Mouse (Mus musculus): Measurements from ENCODE around the gene Fgfr2. TPM values are rescaled to one million over a fixed set of nuclear protein-coding genes. Genes with fewer than 3 reads are reported as not detected.

Gene Fgfr2
- polyA plus RNA-seq, 1 experiment from 2014 or later = 121 TPM

DNA sequence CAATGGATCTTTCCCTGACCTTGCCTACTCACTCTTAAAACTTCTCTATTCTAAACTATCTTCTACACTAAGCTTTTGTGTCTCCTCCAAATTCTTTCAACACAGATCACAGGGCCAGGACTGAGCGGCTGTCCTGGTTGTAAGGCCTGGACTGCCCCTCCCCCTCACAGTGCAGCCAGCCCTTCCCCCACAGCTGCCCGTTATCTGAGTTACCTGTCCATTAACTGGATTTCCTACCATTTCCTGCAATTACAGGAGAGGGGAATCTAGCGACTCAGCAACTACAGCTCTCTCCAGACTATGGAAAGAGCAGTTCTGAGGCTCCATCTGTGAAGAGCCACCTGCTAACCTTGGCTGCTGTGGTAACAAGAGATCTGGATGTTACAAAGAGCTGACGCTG is 567.2 kb downstream of the Fgfr2 start:
- no peak overlapping the region for H3K9ac ChIP-seq
- H3K4me1 ChIP-seq = no peaks in the 10 kb centered on the region
- no peak overlapping the region for H3K27ac ChIP-seq
- no peak for ATAC-seq (ENCODE audit: insufficient number of reproducible peaks, insufficient read depth, low FRiP score, low TSS enrichment)
- 34% methylated on average over 4 of the region's 4 CpGs for WGBS
- H3K4me3 ChIP-seq = no peak overlapping the region
- H3K36me3 ChIP-seq = peaks cover 23% of the 10 kb centered on the region
- no peaks in the 10 kb centered on the region for H3K27me3 ChIP-seq
- no peak overlapping the region for H3K4me2 ChIP-seq (replicated peaks)
- no peaks in the 10 kb centered on the region for H3K9me3 ChIP-seq

DNA sequence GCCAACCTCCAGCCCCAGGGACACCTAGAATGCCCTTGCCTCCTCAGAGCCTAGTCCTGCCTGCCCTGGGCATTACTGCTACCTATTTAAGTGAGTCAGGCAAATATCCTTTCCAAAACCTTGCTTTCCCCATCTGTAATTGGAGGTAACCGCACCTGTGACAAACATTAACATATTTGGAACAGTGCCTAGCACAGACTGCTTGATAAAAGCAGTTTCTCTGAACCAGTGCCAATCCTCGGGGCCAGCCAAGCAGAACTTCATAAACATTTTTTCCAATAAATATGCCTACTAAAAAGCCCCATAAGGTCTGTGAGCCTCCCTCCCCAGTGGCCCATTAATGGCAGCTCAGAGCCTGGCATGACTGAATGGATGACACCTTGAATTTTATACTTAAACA is 569.1 kb downstream of the Fgfr2 start:
- 77% methylated on average over 2 of the region's 2 CpGs for WGBS
- Histone ChIP-seq H3K4me2 (replicated peaks) (no peak overlapping the region), H3K9ac (no peak overlapping the region), H3K27me3 (0 out of 2 replicates have a peak, but pooled peaks cover 4% of the 10 kb centered on the region), H3K36me3 (peaks cover 11% of the 10 kb centered on the region), H3K9me3 (no peaks in the 10 kb centered on the region), H3K27ac (no peak overlapping the region), H3K4me3 (no peak overlapping the region), H3K4me1 (no peaks in the 10 kb centered on the region)
- no peak for ATAC-seq (ENCODE audit: insufficient number of reproducible peaks, insufficient read depth, low FRiP score, low TSS enrichment)

DNA sequence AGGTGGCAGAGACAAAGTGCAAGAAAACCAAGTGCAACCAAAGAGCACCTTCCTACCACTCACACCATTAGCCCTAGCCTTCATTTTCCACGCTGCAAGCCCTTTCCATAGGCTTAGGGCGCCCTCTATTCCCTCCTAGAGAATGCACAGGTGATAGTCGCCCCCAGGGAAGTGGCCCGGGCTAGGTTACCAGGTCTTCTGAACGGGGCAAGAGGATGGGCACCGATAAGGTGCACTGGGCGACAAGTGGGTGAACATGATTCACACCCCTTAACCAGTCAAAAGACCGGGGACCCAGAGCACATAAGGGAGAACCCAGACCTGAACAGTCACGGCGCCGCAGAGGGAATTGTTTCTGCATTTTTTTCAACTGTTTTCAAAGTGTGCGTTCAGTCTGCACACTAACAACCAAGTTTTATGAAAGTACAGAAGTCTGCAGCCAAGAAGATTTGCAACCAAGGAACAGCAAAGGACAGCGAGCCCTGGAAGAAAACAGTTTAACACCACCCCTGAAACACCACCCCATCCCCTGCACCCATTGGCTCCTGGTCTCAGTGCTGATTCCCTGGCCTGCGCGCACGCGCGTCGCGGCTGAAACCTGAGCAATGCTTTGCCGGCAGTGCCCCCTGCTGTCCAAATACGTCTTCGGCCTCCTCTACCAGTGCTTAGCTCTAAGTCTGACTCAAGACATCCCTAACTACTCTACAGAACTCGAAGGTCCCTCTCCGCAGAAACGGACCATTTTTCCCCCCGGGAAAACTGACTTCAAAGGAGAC is 571.6 kb downstream of the Fgfr2 start:
- Histone ChIP-seq H3K27me3 (peaks cover 8% of the 10 kb centered on the region; the same call in 1 of the 2 replicates), H3K9me3 (no peaks in the 10 kb centered on the region), H3K4me3 (peak overlapping the region; percentile 50), H3K9ac (peak overlapping the region; percentile 53; the same call in 1 of the 2 replicates), H3K36me3 (no peaks in the 10 kb centered on the region), H3K4me2 (replicated peaks) (peak overlapping the region; percentile 77), H3K27ac (no peak overlapping the region), H3K4me1 (no peaks in the 10 kb centered on the region)
- ATAC-seq (ENCODE audit: insufficient number of reproducible peaks, insufficient read depth, low FRiP score, low TSS enrichment) = peak; percentile 89
- under 1% methylated on average over 27 of the region's 27 CpGs for WGBS

DNA sequence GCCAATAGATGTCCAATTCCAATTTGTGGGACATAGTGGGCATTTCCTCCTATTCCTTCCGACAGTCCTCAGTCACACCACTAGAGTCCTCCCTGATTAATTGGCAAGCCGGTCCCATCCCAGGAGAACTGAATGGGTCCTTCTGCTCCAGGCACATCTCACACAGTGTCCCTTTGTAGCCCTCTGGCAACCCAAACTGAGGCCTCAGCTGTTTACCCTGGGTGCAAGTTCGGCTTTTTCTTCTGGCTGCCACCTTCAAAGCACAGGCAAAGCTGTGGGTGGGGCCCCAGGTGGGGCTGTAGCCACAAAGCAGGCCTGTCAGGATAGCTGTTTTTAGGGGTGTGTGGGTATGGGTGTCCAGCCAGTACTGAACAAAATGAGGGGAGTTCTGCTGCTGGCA is 576.0 kb downstream of the Fgfr2 start:
- WGBS = 56% methylated on average over 3 of the region's 3 CpGs
- H3K4me3 ChIP-seq = no peak overlapping the region
- no peak overlapping the region for H3K4me2 ChIP-seq (replicated peaks)
- no peaks in the 10 kb centered on the region for H3K4me1 ChIP-seq
- no peaks in the 10 kb centered on the region for H3K36me3 ChIP-seq
- ATAC-seq (ENCODE audit: insufficient number of reproducible peaks, insufficient read depth, low FRiP score, low TSS enrichment) = no peak
- peaks cover 8% of the 10 kb centered on the region; the same call in 1 of the 2 replicates for H3K27me3 ChIP-seq
- no peaks in the 10 kb centered on the region for H3K9me3 ChIP-seq
- no peak overlapping the region for H3K27ac ChIP-seq
- no peak overlapping the region for H3K9ac ChIP-seq

DNA sequence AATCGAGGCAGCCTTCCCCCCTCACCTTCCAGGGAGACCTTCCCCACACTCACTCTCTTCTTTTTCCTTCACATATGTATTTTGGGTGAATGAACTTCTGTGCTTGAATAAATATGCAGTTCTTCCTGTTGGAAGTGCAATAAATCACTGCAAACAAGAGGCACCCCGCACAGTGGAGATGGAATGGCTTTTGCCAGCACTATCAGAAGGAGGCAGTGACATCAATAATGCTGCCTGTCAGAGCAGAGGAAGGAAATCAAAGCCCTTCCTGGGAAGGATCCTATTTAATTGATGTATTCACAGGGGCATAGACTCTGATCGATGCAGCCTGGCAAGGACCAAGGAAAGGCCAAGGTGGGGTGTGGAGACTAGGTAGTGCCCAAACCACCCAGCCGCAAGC is 580.7 kb downstream of the Fgfr2 start:
- H3K9me3 ChIP-seq = no peaks in the 10 kb centered on the region
- no peak overlapping the region for H3K4me3 ChIP-seq
- no peak overlapping the region for H3K4me2 ChIP-seq (replicated peaks)
- no peak for ATAC-seq (ENCODE audit: insufficient number of reproducible peaks, insufficient read depth, low FRiP score, low TSS enrichment)
- H3K27ac ChIP-seq = no peak overlapping the region
- H3K4me1 ChIP-seq = no peaks in the 10 kb centered on the region
- peaks cover 3% of the 10 kb centered on the region; the same call in 1 of the 2 replicates for H3K27me3 ChIP-seq
- 81% methylated on average over 4 of the region's 4 CpGs for WGBS
- no peaks in the 10 kb centered on the region for H3K36me3 ChIP-seq
- H3K9ac ChIP-seq = no peak overlapping the region

DNA sequence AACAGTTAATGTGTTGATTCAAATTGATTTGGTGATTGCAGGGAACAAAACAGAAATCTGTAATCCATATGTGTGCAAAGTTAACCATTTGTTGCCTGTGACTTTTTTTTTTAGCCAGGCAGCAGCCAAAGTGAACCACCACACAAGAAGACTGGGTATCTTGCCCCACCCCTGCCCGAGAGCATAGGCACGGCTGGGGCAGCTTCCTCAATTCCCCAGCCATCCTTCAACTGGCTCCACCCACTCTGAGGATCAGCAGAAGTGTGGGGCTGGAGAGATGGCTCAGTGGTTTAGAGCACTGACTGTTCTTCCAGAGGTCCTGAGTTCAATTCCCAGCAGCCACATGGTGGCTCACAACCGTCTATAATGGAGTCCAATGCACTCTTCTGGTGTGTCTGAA is 581.6 kb downstream of the Fgfr2 start:
- WGBS = 70% methylated on average over 3 of the region's 3 CpGs
- ATAC-seq (ENCODE audit: insufficient number of reproducible peaks, insufficient read depth, low FRiP score, low TSS enrichment) = no peak

DNA sequence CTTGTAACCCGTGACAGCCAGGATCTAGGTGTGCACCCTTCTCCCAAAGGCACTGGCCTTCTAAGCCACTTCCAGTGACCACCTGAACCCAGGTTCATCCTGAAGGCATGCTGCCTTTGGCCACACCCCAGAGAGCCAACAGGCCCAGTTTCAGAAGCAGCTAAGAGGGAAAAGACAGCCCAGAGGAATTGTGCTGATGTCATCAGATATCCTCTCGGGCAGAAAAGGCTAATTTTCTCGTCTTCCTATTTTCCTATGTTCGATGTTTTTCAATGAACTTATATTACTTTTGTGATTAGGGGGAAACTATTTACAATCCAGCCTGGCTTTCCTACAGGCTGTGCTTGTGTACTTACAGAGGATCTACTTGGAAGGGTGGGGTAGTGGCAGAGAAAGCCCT is 582.6 kb downstream of the Fgfr2 start:
- WGBS = 86% methylated on average over 4 of the region's 4 CpGs
- Histone ChIP-seq H3K36me3 (no peaks in the 10 kb centered on the region), H3K4me1 (no peaks in the 10 kb centered on the region), H3K4me3 (no peak overlapping the region), H3K27me3 (no peaks in the 10 kb centered on the region), H3K27ac (no peak overlapping the region), H3K9me3 (no peaks in the 10 kb centered on the region), H3K9ac (no peak overlapping the region), H3K4me2 (replicated peaks) (no peak overlapping the region)
- no peak for ATAC-seq (ENCODE audit: insufficient number of reproducible peaks, insufficient read depth, low FRiP score, low TSS enrichment)

More for the DNA sequence above, 581.6 kb downstream of the Fgfr2 start:
- Histone ChIP-seq H3K36me3 (no peaks in the 10 kb centered on the region), H3K4me2 (replicated peaks) (no peak overlapping the region), H3K9me3 (no peaks in the 10 kb centered on the region), H3K4me1 (no peaks in the 10 kb centered on the region), H3K27ac (no peak overlapping the region), H3K9ac (no peak overlapping the region), H3K27me3 (no peaks in the 10 kb centered on the region), H3K4me3 (no peak overlapping the region)

DNA sequence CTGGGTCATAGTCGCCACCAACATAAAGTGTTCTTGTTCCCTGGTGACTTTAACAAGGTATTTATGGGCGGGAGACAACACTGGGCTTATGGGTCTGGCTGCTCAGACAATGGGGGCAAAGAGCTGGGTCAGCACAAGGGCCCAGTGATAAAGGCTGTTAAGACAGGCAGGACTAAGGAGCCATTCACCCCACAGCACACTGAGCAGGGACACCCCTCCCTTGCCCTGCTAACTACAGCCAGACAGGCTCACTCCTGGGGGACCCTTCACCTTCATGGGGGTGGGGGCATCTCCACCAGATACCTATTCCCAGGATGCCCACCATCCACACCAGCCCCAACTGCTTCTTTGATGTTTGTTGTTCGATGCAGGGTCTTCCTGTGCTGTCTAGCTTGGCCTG is 593.9 kb downstream of the Fgfr2 start:
- H3K4me2 ChIP-seq (replicated peaks) = no peak overlapping the region
- H3K9me3 ChIP-seq = no peaks in the 10 kb centered on the region
- ATAC-seq (ENCODE audit: insufficient number of reproducible peaks, insufficient read depth, low FRiP score, low TSS enrichment) = no peak
- no peaks in the 10 kb centered on the region for H3K4me1 ChIP-seq
- H3K9ac ChIP-seq = no peak overlapping the region
- no peak overlapping the region for H3K4me3 ChIP-seq
- no peaks in the 10 kb centered on the region for H3K36me3 ChIP-seq
- H3K27me3 ChIP-seq = no peaks in the 10 kb centered on the region
- no peak overlapping the region for H3K27ac ChIP-seq
- 45% methylated on average over 3 of the region's 3 CpGs for WGBS

DNA sequence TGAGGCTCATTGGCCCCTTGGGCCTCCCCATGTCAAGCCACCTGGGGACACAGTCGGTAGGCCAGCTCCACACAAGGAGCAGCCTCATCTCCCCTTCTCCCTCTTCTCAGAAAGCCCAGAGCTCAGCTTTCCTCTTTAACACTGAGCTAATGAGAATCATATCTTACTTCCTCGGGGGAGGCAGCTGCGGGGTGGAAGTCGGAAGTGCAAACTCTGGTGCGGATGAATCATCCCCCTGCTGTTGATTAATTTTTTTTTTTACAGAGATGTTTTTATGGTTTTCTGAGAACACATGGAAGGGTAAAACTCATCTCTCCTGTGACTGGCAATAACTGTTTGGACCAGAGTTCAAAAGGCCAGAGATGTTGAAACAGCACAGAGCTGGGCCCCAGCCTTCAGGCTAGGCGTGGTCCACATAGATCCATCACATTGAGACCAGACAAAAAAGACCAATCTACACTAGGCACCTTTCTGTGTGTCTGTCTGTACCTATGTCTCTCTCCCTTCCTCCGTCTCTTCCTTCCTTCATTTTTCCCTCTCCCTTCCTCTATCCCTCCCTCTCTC is 609.6 kb downstream of the Fgfr2 start:
- no peak overlapping the region for H3K4me3 ChIP-seq
- H3K27me3 ChIP-seq = no peaks in the 10 kb centered on the region
- no peak for ATAC-seq (ENCODE audit: insufficient number of reproducible peaks, insufficient read depth, low FRiP score, low TSS enrichment)
- WGBS = 74% methylated on average over 7 of the region's 7 CpGs
- H3K9me3 ChIP-seq = no peaks in the 10 kb centered on the region
- no peak overlapping the region for H3K27ac ChIP-seq
- H3K36me3 ChIP-seq = no peaks in the 10 kb centered on the region
- H3K4me1 ChIP-seq = no peaks in the 10 kb centered on the region
- H3K4me2 ChIP-seq (replicated peaks) = no peak overlapping the region
- H3K9ac ChIP-seq = no peak overlapping the region

DNA sequence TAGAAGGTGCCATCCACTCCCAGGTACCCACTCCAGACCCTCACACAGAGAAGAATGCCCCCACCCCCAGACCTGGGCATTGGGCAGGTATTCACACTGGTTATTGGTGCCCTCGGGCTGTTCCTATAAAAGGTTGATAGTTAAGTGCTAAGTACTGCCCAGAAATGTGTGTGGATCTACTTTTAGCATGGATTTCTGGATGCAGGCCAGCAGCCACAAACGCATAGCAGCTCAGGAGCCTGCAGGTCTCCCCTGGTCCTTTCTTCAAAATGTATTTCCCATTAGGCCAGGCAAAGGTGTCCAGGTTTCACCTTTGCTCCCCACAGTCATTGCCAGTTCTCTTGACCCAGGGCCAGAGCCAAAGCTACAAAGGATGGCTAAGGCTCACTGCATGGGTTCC is 614.0 kb downstream of the Fgfr2 start:
- no peaks in the 10 kb centered on the region for H3K9me3 ChIP-seq
- H3K4me1 ChIP-seq = no peaks in the 10 kb centered on the region
- no peaks in the 10 kb centered on the region for H3K27me3 ChIP-seq
- no peak overlapping the region for H3K4me3 ChIP-seq
- no peak for ATAC-seq (ENCODE audit: insufficient number of reproducible peaks, insufficient read depth, low FRiP score, low TSS enrichment)
- no peak overlapping the region for H3K9ac ChIP-seq
- 71% methylated on average over 2 of the region's 2 CpGs for WGBS
- no peak overlapping the region for H3K27ac ChIP-seq
- no peaks in the 10 kb centered on the region for H3K36me3 ChIP-seq
- no peak overlapping the region for H3K4me2 ChIP-seq (replicated peaks)

DNA sequence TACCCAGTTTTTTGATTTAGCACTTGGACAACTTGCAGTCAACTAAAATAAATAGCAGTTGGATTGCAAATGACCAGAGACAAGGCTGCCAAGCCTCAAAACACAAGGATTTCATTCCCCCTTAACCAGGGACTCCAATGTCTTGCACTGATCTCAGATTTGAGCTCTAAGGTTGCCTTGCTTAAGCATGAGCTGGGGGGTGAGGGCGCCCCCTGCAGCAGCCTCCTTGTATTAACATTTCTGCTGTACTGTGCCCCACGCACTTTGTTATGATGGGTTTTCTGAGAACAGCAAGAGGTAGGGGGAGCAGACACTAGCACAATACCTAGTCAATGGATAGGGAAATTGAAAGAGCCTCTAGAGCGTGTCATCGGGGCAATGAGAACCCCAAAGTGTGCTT is 615.8 kb downstream of the Fgfr2 start:
- Histone ChIP-seq H3K9ac (no peak overlapping the region), H3K36me3 (no peaks in the 10 kb centered on the region), H3K4me1 (no peaks in the 10 kb centered on the region), H3K4me2 (replicated peaks) (no peak overlapping the region), H3K27me3 (no peaks in the 10 kb centered on the region), H3K9me3 (no peaks in the 10 kb centered on the region), H3K27ac (no peak overlapping the region), H3K4me3 (no peak overlapping the region)
- ATAC-seq (ENCODE audit: insufficient number of reproducible peaks, insufficient read depth, low FRiP score, low TSS enrichment) = no peak
- WGBS = 56% methylated on average over 4 of the region's 4 CpGs

DNA sequence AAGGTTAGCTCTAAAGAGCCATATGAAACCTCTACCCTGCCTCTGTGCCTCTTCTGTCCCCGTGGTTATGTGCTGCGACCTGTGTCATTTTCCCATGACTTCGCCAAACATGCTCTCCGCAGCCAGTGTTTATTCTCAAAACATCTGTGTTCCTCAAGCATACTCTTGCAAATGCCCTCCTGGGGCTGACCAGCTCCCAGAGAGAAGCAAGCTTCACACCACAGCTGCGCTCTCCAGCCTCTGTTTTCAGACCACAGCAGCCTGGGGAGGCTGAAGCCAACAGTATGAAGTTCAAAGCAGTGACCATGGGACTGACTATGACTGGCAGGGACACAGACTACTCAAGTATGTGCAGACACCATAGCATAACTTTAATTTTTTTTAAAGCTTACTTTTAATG is 616.9 kb downstream of the Fgfr2 start:
- H3K9ac ChIP-seq = no peak overlapping the region
- H3K4me1 ChIP-seq = no peaks in the 10 kb centered on the region
- H3K4me3 ChIP-seq = no peak overlapping the region
- ATAC-seq (ENCODE audit: insufficient number of reproducible peaks, insufficient read depth, low FRiP score, low TSS enrichment) = no peak
- H3K9me3 ChIP-seq = no peaks in the 10 kb centered on the region
- H3K4me2 ChIP-seq (replicated peaks) = no peak overlapping the region
- 43% methylated on average over 5 of the region's 5 CpGs for WGBS
- no peaks in the 10 kb centered on the region for H3K36me3 ChIP-seq
- H3K27me3 ChIP-seq = no peaks in the 10 kb centered on the region
- no peak overlapping the region for H3K27ac ChIP-seq

All from embryonic facial prominence, embryonic 12.5 days (tissue).